Mouse (Mus musculus) testis, adult 2 months (tissue): ENCODE data around the gene Dst.

Experiments used
- CTCF ChIP-seq: fragments of 200-500 bp; IDR thresholded peaks from 2 replicates; pipeline ENCODE4 v1.5.1; 2012; ENCODE audit warnings: low read depth, mild to moderate bottlenecking, inconsistent platforms, low read length, moderate library complexity; ENCODE audit not compliant: control insufficient read depth, insufficient read depth, insufficient replicate concordance
- POLR2A ChIP-seq: fragments of 200-500 bp; IDR thresholded peaks from 2 replicates; pipeline ENCODE4 v1.6.1; 2012; ENCODE audit warnings: low read depth, mild to moderate bottlenecking, inconsistent platforms, low read length, moderate library complexity; ENCODE audit not compliant: control insufficient read depth

- no peak for TF ChIP-seq CTCF
- TF ChIP-seq POLR2A, result no peak
Observed at GRCm38 (mm10) chr1:34120066-34120465, 212.0 kb downstream of the Dst start.
